Mouse (Mus musculus) erythroblast, adult 5-6 weeks (primary cell): ENCODE measurements around the gene Ms4a14. TPM values are rescaled to one million over a fixed set of nuclear protein-coding genes. Genes with fewer than 3 reads are reported as not detected.
"Not testable (repeated sequence)": the region's sequence is repeated elsewhere in the genome, so short reads cannot be mapped to it uniquely, and the experiment has no call there.

Source experiments
- ATAC-seq: replicated peaks from 2 replicates; pipeline ENCODE4 v1.8.0; 2016; ENCODE audit warnings: moderate number of reproducible peaks, mild to moderate bottlenecking, moderate TSS enrichment, inconsistent platforms; ENCODE audit not compliant: poor library complexity, low FRiP score, severe bottlenecking
- total RNA-seq, 2 experiments: library from RNA; stranded (forward) in 1 of 2; stranded (reverse) in 1 of 2; fragments of 150-400 nt in 1 of 2; fragments of 200-764, 138-1000 nt in 1 of 2; gene quantifications; 2 replicates each; pipeline versions ENCODE4 v1.2.3 to v1.2.4; 2015 to 2017; ENCODE audit warnings: low replicate concordance in 2 of 2

The Ms4a14 gene
- total RNA-seq, 2 experiments from 2014 or later = 0.26 TPM; not detected in 1

GRCm38 (mm10) chr19:11264602-11265185 lies 49.6 kb downstream of the Ms4a14 start:
- no peak for ATAC-seq

DNA sequence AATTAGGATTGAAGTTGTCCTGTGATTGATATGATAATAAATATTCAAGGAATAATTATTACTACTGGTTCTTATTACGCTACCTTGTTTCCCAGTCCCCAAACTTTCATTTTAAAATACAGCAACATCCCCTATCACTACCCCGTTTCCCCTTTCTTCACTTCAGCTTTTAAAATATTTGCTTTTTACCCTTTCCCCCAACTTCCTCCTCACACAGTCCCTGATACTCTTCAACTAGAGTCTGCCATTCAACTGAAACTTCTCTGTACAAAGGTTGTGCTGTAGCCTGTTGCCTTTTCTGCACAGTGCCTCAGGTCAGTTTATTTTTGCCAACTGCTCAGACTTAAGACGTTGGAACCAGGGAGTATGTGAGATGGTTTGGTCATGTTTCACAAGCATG lies 50.7 kb downstream of the Ms4a14 start:
- ATAC-seq = no peak

- not testable (repeated sequence) for ATAC-seq
Measured at GRCm38 (mm10) chr19:11262932-11263331, 51.3 kb downstream of the Ms4a14 start.

DNA sequence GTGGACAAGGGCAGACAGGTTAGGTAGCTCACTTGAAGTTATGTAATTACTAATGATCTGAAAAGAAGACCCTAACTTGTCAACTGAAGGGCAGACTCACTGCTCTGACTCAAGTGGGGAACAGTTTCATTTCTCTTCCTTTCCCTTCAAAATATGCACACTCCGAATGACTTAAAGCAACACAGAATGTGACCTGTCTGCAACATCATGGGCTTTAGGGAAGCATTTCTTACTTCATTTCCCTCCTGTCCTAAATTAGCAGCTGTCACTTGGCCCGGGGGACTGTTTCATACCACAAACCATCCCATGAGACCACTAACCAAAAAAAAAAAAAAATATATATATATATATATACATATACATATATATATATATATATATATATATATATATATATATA lies 52.7 kb downstream of the Ms4a14 start:
- ATAC-seq = no peak

Other genes starting within 250 kb of the Ms4a14 start
- gene Ms4a8a, start 233.4 kb downstream of the Ms4a14 start, total RNA-seq (2015; ENCODE audit: low replicate concordance) = 5.4 and 9.6 TPM in 2 replicates
- 0.34 and 5.2 TPM in 2 replicates for gene Ms4a8a, start 233.4 kb downstream of the Ms4a14 start, total RNA-seq (2017; ENCODE audit: low replicate concordance)
- not detected in 2 replicates for gene 1700017D01Rik, start 183.6 kb downstream of the Ms4a14 start, total RNA-seq (2015; ENCODE audit: low replicate concordance)
- 0.14 TPM in 1 of 2 replicates, not detected in the other for gene 1700017D01Rik, start 183.6 kb downstream of the Ms4a14 start, total RNA-seq (2017; ENCODE audit: low replicate concordance)
- not detected in 2 replicates for gene 1700025F22Rik, start 149.1 kb downstream of the Ms4a14 start, total RNA-seq (2015; ENCODE audit: low replicate concordance)
- not detected in 2 replicates for gene 1700025F22Rik, start 149.1 kb downstream of the Ms4a14 start, total RNA-seq (2017; ENCODE audit: low replicate concordance)
- gene Ms4a13, start 117.7 kb downstream of the Ms4a14 start, total RNA-seq (2015; ENCODE audit: low replicate concordance) = not detected in 2 replicates
- 0.60 TPM in 1 of 2 replicates, not detected in the other for gene Ms4a13, start 117.7 kb downstream of the Ms4a14 start, total RNA-seq (2017; ENCODE audit: low replicate concordance)
- gene Ms4a12, start 82.0 kb downstream of the Ms4a14 start, total RNA-seq (2015; ENCODE audit: low replicate concordance) = not detected in 2 replicates
- not detected in 2 replicates for gene Ms4a12, start 82.0 kb downstream of the Ms4a14 start, total RNA-seq (2017; ENCODE audit: low replicate concordance)
- gene Ms4a1, start 48.2 kb downstream of the Ms4a14 start, total RNA-seq (2015; ENCODE audit: low replicate concordance) = not detected in 2 replicates
- 0.60 TPM in 1 of 2 replicates, not detected in the other for gene Ms4a1, start 48.2 kb downstream of the Ms4a14 start, total RNA-seq (2017; ENCODE audit: low replicate concordance)
- not detected in 2 replicates for gene Ms4a5, start 30.6 kb downstream of the Ms4a14 start, total RNA-seq (2015; ENCODE audit: low replicate concordance)
- gene Ms4a5, start 30.6 kb downstream of the Ms4a14 start, total RNA-seq (2017; ENCODE audit: low replicate concordance) = not detected in 2 replicates
- 3.3 TPM in 1 of 2 replicates, not detected in the other for gene Ms4a7, start 21.7 kb upstream of the Ms4a14 start, total RNA-seq (2015; ENCODE audit: low replicate concordance)
- 8.4 and 23.1 TPM in 2 replicates for gene Ms4a7, start 21.7 kb upstream of the Ms4a14 start, total RNA-seq (2017; ENCODE audit: low replicate concordance)
- gene Ms4a4a, start 61.1 kb upstream of the Ms4a14 start, total RNA-seq (2015; ENCODE audit: low replicate concordance) = 7.9 TPM in 1 of 2 replicates, not detected in the other
- gene Ms4a4a, start 61.1 kb upstream of the Ms4a14 start, total RNA-seq (2017; ENCODE audit: low replicate concordance) = not detected in 2 replicates
- 13.0 and 20.8 TPM in 2 replicates for gene Ms4a4c, start 90.3 kb upstream of the Ms4a14 start, total RNA-seq (2015; ENCODE audit: low replicate concordance)
- gene Ms4a4c, start 90.3 kb upstream of the Ms4a14 start, total RNA-seq (2017; ENCODE audit: low replicate concordance) = 17.3 and 17.6 TPM in 2 replicates
- gene Ms4a4b, start 129.1 kb upstream of the Ms4a14 start, total RNA-seq (2015; ENCODE audit: low replicate concordance) = 6.5 and 8.4 TPM in 2 replicates
- gene Ms4a4b, start 129.1 kb upstream of the Ms4a14 start, total RNA-seq (2017; ENCODE audit: low replicate concordance) = 1.4 and 7.5 TPM in 2 replicates
- 39.6 and 40.1 TPM in 2 replicates for gene Ms4a6c, start 154.9 kb upstream of the Ms4a14 start, total RNA-seq (2015; ENCODE audit: low replicate concordance)
- 22.8 and 32.6 TPM in 2 replicates for gene Ms4a6c, start 154.9 kb upstream of the Ms4a14 start, total RNA-seq (2017; ENCODE audit: low replicate concordance)
- 1.3 and 14.4 TPM in 2 replicates for gene Gm8369, start 171.5 kb upstream of the Ms4a14 start, total RNA-seq (2015; ENCODE audit: low replicate concordance)
- gene Gm8369, start 171.5 kb upstream of the Ms4a14 start, total RNA-seq (2017; ENCODE audit: low replicate concordance) = not detected in 2 replicates
- gene Ms4a6b, start 202.1 kb upstream of the Ms4a14 start, total RNA-seq (2015; ENCODE audit: low replicate concordance) = 16.3 and 30.7 TPM in 2 replicates
- 6.0 and 12.7 TPM in 2 replicates for gene Ms4a6b, start 202.1 kb upstream of the Ms4a14 start, total RNA-seq (2017; ENCODE audit: low replicate concordance)
- gene Ms4a4d, start 222.3 kb upstream of the Ms4a14 start, total RNA-seq (2015; ENCODE audit: low replicate concordance) = not detected in 2 replicates
- not detected in 2 replicates for gene Ms4a4d, start 222.3 kb upstream of the Ms4a14 start, total RNA-seq (2017; ENCODE audit: low replicate concordance)